Mouse (Mus musculus): ENCODE results near the gene Ccdc42. TPM values are rescaled to one million over a fixed set of nuclear protein-coding genes. Genes with fewer than 3 reads are reported as not detected.

Gene Ccdc42
- polyA plus RNA-seq (2015; fragmentation: Illumina TruSeq; extraction: RNeasy Lipid Tissue Mini Kit (QIAGEN cat#74804); ENCODE audit: insufficient read depth, low replicate concordance), result 0.35 TPM

DNA sequence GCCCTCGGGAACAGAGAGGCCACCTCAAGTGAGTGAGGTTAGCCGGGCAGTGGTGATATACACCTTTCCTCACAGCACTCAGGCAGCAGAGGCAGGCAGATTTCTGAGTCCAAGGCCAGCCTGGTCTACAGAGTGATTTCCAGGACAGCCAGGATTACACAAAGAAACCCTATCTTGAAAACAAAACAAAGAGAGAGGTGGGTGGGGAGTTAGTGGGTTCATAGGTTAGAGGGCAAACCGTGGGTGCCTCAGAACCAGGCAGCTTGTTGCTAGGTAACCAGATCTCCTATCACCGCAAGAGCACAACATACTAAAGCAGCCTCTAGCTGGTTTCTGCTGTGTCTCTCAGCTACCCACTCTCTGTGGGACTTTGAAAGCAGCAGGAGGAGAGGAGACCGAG is at the start of gene Ccdc42:
Gene Ccdc42 (plus strand): TSS at position 301 of the 400 bp plus-strand sequence.

DNA sequence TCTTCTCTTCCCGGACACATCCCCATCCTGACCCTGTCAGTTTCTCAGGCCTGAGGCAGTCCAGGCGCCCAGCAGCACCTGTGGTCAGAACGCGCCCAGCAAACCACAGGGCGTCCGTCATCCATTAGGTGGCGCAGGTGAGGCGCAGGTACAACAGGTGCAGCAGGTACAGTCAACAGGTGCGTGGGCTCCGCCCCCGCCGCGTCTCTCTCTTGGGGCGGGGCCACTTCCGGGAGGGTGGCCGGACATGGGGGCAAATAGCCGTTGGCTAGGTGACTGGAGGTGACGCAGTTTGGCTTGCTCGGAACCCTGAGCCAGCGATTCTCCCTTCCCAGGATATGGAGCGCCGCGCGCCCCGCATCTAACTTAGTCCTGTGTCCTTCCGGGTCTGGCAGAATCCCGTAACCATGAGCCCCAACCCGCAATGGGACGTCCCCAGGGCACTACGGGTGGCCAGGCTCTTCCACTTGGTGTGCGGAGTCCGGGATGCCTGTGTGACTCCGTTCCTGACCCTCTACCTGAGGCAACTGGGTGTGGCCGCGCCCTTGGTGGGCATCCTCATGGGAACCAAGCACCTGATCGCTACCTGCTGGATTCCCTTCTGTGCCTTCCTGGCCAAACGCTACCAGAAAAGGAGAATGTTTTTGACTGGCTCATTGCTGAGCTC is 30.8 kb upstream of the Ccdc42 start, which contains the start of gene Mfsd6l:
Gene Mfsd6l (plus strand): TSS at position 269 of the 667 bp plus-strand sequence.

Other genes with a start within 250 kb of the Ccdc42 start
- gene Ntn1, start 186.2 kb upstream of the Ccdc42 start, polyA plus RNA-seq (2015; fragmentation: Illumina TruSeq; extraction: RNeasy Lipid Tissue Mini Kit (QIAGEN cat#74804); ENCODE audit: insufficient read depth, low replicate concordance), result 1.3 TPM
- gene Pik3r5, start 154.9 kb upstream of the Ccdc42 start, polyA plus RNA-seq (2015; fragmentation: Illumina TruSeq; extraction: RNeasy Lipid Tissue Mini Kit (QIAGEN cat#74804); ENCODE audit: insufficient read depth, low replicate concordance), result 19.8 TPM
- gene Pik3r6, start 84.0 kb upstream of the Ccdc42 start, polyA plus RNA-seq (2015; fragmentation: Illumina TruSeq; extraction: RNeasy Lipid Tissue Mini Kit (QIAGEN cat#74804); ENCODE audit: insufficient read depth, low replicate concordance), result 3.1 TPM
- gene Mfsd6l, start 30.8 kb upstream of the Ccdc42 start, polyA plus RNA-seq (2015; fragmentation: Illumina TruSeq; extraction: RNeasy Lipid Tissue Mini Kit (QIAGEN cat#74804); ENCODE audit: insufficient read depth, low replicate concordance), result not detected
- gene Myh10, start 104.5 kb downstream of the Ccdc42 start, polyA plus RNA-seq (2015; fragmentation: Illumina TruSeq; extraction: RNeasy Lipid Tissue Mini Kit (QIAGEN cat#74804); ENCODE audit: insufficient read depth, low replicate concordance), result 6.0 TPM